Mouse (Mus musculus) olfactory bulb, adult 2 months (tissue): Measurements from ENCODE around the gene Sppl3. TPM values are rescaled to one million over a fixed set of nuclear protein-coding genes. Genes with fewer than 3 reads are reported as not detected.

ENCODE experiments used
- H3K27ac ChIP-seq: fragments of 200-500 bp; 2 replicates; pipeline ENCODE4 v1.5.1; 2012; ENCODE audit warnings: low read depth, low read length; ENCODE audit not compliant: insufficient read depth
- H3K4me1 ChIP-seq: fragments of 200-500 bp; 2 replicates; pipeline ENCODE4 v1.6.1; 2012; ENCODE audit warnings: low read length; ENCODE audit not compliant: control insufficient read depth, insufficient read depth
- H3K4me3 ChIP-seq: fragments of 200-500 bp; 2 replicates; pipeline ENCODE4 v1.5.1; 2012; ENCODE audit warnings: mild to moderate bottlenecking, low read depth, low read length, moderate library complexity; ENCODE audit not compliant: insufficient read depth
- CTCF ChIP-seq: fragments of 200-500 bp; IDR thresholded peaks from 2 replicates; pipeline ENCODE4 v1.5.1; 2012; ENCODE audit warnings: low read depth, mild to moderate bottlenecking, low read length, moderate library complexity; ENCODE audit not compliant: insufficient read depth
- POLR2A ChIP-seq: fragments of 200-500 bp; IDR thresholded peaks from 2 replicates; pipeline ENCODE4 v1.6.1; 2012; ENCODE audit warnings: mild to moderate bottlenecking, low read depth, low read length, moderate library complexity; ENCODE audit not compliant: insufficient read depth
- WGBS: fragments of 180-500 bp; shearing (Covaris S2); methylation state at CpG from one replicate; pipeline ENCODE4 v1.1.7; 2018; 5-methylcytosine and 5-hydroxymethylcytosine counted together
- polyA plus RNA-seq: library from polyadenylated mRNA; stranded (reverse); fragments of >200 nt; gene quantifications from 2 replicates; pipeline ENCODE4 v1.2.4, GENCODE M21; 2012; ENCODE audit warnings: low replicate concordance; ENCODE audit not compliant: missing spikeins, insufficient read depth, insufficient read length

The Sppl3 gene
- polyA plus RNA-seq, 1 experiment = not detected

DNA sequence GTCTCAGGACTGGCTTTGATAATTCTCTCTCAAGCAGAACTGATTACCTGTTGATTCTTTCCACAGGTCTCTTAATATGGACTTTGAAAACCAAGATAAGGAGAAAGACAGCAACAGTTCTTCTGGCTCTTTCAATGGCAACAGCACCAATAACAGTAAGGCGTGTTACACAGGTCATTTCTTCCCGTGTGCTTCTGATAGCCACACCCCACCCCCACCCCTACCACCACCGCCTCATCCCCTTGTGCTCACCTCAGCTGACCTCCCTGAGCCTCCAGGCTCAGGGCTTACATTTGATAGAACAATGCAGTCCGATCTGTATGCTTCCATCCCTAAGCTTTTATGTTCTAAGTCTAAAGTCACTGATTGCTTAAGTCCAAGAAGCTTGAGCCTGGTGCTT is 63.8 kb downstream of the Sppl3 start:
- TF ChIP-seq POLR2A (no peak), CTCF (no peak)
- Histone ChIP-seq H3K4me1 (peaks cover 2% of the 10 kb centered on the region), H3K27ac (no peak overlapping the region), H3K4me3 (no peak overlapping the region)
- WGBS = 87% methylated on average over 4 of the region's 4 CpGs

DNA sequence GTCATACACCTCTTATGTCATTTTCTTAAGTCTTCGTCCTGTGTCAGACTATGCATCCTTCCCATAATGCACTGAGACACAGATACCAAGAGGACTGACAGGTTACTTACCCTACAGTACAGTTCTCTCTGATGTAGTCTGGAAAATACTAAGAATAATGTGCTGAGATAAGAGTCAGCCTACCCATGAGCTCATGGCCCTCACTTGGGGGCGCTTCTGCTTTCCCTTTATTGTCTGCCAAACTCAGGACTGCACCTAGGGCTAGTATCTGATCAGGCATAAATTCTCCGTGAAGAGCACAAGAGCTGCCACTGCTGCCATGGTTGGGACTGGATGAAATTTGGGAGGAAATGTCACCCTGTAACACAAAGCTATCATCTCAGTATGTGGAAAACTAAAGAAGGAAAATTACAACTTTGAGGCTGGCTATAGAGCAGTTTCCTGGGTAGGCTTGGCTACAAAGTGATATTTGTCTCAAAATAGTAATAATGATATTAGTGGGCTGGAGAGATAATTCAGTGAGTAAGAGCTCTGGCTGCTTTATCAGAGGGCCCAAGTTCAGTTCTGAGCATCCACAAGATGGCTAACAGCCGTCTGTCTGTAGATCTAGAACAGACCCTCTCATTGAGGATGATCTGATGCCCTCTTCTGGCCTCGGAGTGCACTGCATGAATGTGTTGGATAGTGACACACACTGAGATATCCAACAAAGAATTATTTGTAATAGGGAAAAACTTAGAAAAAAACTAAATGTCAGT is 65.4 kb downstream of the Sppl3 start:
- H3K27ac ChIP-seq = no peak overlapping the region
- H3K4me3 ChIP-seq = no peak overlapping the region
- no peak for TF ChIP-seq POLR2A
- TF ChIP-seq CTCF = no peak
- WGBS = 51% methylated on average over 5 of the region's 5 CpGs
- peaks cover 2% of the 10 kb centered on the region for H3K4me1 ChIP-seq

DNA sequence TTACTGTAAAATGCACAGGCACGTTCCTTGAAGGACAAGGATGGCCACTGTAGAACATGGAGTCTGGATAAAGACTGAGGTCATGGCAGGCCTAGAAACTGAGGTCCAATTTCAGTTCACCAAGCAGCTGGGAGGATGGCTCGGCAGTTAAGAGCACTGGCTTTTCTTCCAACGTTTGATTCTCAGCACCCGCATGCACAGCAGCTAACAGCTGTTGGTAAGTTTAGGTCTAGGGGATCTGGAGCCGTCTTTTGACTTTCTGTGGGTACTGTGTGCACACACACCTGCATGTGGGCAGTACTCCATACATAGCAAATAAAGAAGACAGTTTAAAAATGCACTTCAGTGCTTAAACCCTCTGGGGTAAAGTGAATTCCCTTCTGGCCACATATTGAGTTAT is 70.7 kb downstream of the Sppl3 start:
- H3K27ac ChIP-seq = no peak overlapping the region
- no peaks in the 10 kb centered on the region for H3K4me1 ChIP-seq
- TF ChIP-seq POLR2A = no peak
- no peak for TF ChIP-seq CTCF
- WGBS = 71% methylated on average over 5 of the region's 5 CpGs
- H3K4me3 ChIP-seq = no peak overlapping the region

GRCm38 (mm10) chr5:115083492-115083891 is 72.6 kb downstream of the Sppl3 start:
- 83% methylated on average over 6 of the region's 6 CpGs for WGBS
- TF ChIP-seq CTCF (no peak), POLR2A (no peak)
- Histone ChIP-seq H3K4me1 (no peaks in the 10 kb centered on the region), H3K27ac (no peak overlapping the region), H3K4me3 (no peak overlapping the region)

- no peak overlapping the region for H3K27ac ChIP-seq
- TF ChIP-seq CTCF (no peak), POLR2A (no peak)
- 94% methylated on average over 2 of the region's 2 CpGs for WGBS
- no peaks in the 10 kb centered on the region for H3K4me1 ChIP-seq
- H3K4me3 ChIP-seq = no peak overlapping the region
Measured at GRCm38 (mm10) chr5:115085675-115086074, 74.7 kb downstream of the Sppl3 start.

- TF ChIP-seq CTCF (no peak), POLR2A (no peak)
- no peak overlapping the region for H3K27ac ChIP-seq
- no peak overlapping the region for H3K4me3 ChIP-seq
- peaks cover 4% of the 10 kb centered on the region for H3K4me1 ChIP-seq
- WGBS = 92% methylated on average over 5 of the region's 5 CpGs
Measured at GRCm38 (mm10) chr5:115089592-115090268, 78.8 kb downstream of the Sppl3 start.

DNA sequence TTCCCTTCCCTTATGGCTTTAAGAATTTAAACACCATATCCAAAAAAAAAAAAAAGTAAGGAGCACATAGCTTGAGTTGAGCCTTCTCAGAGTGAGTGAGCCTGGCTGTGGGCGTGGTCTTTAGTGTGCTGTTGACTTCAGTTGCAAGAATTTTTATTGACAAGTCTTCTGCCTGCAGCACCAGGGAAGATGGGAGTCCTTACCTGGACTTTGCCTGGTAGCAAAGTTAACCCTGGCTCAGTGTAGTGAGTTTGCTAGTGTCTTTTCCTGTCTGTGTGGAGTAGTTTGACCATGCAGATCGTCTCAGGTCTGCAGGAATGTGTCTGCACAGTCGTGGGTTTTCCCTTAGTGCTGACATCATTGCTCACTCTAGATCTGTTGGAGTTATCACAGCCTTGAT is 80.1 kb downstream of the Sppl3 start:
- no peak overlapping the region for H3K27ac ChIP-seq
- WGBS = 77% methylated on average over 3 of the region's 3 CpGs
- H3K4me1 ChIP-seq = peaks cover 4% of the 10 kb centered on the region
- no peak for TF ChIP-seq CTCF
- TF ChIP-seq POLR2A = no peak
- no peak overlapping the region for H3K4me3 ChIP-seq

GRCm38 (mm10) chr5:115091776-115092175 is 80.8 kb downstream of the Sppl3 start:
- no peak for TF ChIP-seq CTCF
- Histone ChIP-seq H3K27ac (no peak overlapping the region), H3K4me1 (peaks cover 4% of the 10 kb centered on the region), H3K4me3 (no peak overlapping the region)
- WGBS = 83% methylated on average over 6 of the region's 6 CpGs

GRCm38 (mm10) chr5:115098195-115098594 is 87.3 kb downstream of the Sppl3 start, which contains the start of gene Gm10401:
Gene Gm10401, minus strand, starts transcription at chr5:115098295.
- no peak for TF ChIP-seq POLR2A
- no peak within 1 kb of the TSS for H3K4me3 ChIP-seq
- H3K27ac ChIP-seq = no peak within 1 kb of the TSS
- WGBS = 94% methylated on average over 8 of the region's 8 CpGs
- H3K4me1 ChIP-seq = peaks cover 10% of the 10 kb centered on the region
